Mouse (Mus musculus) T-helper 2 cell (primary cell): ENCODE measurements at regions not wholly inside any gene's neighbourhood (a gene's known extent, or its start where the extent isn't known, plus 50 kb on each side); places are given as distances from the start of the nearest gene placed in this dataset.
"Not testable (repeated sequence)": the region's sequence is repeated elsewhere in the genome, so short reads cannot be mapped to it uniquely, and the experiment has no call there.

Experiments used
- in situ Hi-C: fragments of 300-600 bp; cut with MboI, MseI; formaldehyde crosslinking; loops from one replicate; pipeline ENCODE4 v1.15.1; 2025; ENCODE audit warnings: high pct_unique_total_duplicates

DNA sequence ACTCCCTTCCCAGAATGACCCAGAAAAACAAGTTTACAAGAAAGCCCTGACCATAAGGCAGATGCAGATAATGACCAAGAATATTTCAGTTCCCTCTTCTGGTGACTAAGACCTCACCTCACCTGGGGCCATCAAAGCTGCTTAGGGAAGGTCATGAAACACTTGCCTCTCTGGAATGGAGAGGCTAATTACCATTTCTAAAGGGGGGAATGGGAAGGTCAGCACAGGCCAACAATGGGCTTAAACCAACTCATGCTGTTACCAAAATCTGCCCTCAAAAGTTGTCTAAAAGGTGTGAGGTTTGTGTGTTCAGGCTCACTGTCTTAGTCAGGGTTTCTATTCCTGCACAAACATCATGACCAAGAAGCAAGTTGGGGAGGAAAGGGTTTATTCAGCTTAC lies 123.0 kb downstream of the Sgo2b start:
- in situ Hi-C loops = no loop called here

DNA sequence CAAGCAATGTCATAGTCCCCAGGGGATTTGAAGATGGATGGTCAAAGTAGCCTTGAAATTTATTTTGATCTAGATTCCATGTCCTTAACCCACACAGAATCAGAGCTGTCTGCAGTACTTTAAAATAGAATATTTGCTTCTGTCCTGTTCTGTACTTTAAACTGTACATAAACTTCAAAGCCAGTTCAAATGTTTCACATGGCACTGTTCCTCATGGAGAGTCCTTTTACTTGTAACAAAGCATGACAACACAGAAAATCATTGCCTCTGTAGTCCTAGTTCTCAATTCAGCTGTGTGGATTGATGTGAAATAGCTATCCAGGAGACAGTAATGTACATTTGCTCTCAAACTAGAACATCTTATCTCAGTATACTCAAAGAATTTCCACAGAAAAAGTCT lies 123.9 kb downstream of the Sgo2b start:
- in situ Hi-C loops = no loop called here

DNA sequence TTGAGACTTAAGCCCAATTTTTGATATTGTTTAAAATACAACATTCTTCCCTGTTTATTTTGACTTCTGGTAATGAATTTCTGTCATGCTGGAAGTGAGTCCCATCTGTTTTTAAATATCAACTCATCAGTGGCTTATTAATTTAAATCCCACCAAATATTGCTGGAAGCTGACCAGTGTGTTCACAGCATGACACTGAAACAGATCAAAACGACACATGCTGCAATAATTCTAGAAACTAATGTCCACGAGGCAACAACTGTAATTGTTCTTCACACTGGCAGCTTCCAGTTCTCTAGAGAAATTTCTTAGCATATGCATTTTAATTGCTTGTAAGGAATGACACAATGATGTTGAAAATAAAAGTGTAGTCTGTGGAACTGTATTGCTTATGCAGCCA lies 167.6 kb downstream of the Sgo2b start:
- in situ Hi-C loops = no loop called here

DNA sequence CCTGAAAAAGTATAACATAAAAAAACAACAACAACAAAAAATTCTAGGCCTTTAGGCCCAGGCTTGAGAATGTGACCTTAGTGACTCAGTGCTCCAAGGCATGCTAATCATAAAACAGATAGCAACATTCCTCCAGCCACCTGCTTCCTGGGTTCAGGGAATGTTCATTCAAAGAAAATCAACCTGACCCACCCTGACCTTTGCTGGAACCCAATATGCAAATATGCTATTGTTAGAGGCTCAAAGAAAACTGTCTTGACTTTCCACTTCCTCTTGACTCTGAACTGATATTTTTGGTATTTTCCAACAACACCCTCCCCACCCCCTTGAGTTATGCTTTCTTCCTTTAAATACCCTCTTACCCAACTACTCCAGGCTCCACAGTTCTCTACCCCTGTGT lies 191.2 kb downstream of the Sgo2b start:
- in situ Hi-C loops = loop anchor here (25.0 kb wide), 1 partner anchor 674 kb away; no protein-coding TSS in a partner anchor

DNA sequence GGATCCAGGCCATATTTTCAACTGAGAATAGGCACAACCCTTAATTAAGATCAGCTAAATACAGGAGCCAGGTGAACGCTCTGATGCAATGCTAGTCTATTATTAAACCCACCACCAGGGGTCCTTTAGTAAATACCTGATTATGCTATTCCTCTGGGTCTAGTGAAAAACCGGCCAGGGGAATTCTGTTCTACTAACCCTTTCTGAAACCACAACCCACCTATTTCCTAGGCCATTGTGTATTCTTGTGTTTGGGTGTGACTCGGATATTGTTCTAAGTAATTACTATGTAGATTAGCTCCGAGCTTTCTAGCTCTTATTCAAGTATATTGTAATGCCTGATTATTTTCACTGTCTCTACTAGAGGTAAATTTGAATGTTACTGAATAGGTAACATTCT lies 192.1 kb downstream of the Sgo2b start:
- in situ Hi-C loops = loop anchor here (25.0 kb wide), 1 partner anchor 673 kb away; no protein-coding TSS in a partner anchor

DNA sequence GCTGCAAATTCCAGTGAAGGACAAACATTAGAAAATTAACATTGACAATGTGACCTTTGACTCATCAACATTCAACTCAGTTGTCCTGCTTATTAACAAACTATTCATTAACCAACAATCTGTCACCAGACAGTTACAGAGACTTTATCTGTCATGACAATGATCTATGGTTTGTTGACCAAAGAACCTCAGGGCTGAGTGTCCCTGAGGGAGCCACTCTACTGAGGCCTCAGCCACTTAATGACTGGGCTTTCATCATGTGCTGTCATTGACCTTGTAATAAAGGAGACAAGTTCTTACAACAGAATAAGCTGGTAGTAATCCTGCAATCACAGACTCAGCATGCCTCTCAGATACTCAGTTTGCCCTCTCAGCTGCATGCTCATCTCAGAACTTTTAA lies 196.8 kb downstream of the Sgo2b start:
- in situ Hi-C loops = loop anchor here (25.0 kb wide), 1 partner anchor 668 kb away; no protein-coding TSS in a partner anchor

DNA sequence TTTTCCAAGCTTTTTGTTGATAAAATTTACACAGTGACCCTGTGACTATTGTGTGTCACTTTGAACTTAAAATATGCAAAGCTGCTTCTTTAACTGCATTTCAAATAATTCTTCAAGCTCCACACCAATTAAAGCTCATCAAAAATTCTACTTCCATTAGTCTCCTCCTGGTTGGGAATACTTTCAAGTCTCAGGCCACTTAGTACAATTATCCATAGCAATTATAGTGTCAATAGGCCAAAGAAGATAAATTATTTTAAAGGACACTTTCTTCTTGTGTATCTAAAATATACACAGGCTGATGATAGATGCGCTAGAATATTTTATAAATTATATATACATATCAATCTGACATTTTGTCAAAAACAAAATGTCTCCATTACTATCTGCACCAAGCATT lies 197.2 kb downstream of the Sgo2b start:
- in situ Hi-C loops = loop anchor here (25.0 kb wide), 1 partner anchor 668 kb away; no protein-coding TSS in a partner anchor

DNA sequence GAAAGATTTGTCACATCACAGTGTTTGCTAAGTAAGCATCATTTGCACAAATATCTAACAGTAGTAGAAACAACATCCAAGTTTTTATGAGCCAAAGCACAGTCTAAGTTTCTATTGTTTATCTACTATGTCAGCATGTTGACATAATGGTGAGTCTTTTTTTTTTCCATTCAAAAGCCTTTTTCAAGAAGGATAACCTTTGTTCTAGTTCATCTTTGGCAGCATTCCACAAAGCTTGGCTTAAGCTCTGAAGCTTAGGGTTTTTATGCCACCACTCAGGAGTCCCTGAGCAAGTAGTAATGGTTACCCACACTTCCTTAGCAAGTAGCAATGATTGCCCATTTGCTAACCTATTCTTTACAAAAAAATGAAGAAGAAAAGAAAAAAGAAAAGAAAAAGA lies 198.8 kb downstream of the Sgo2b start:
- in situ Hi-C loops = loop anchor here (25.0 kb wide), 1 partner anchor 666 kb away; no protein-coding TSS in a partner anchor

DNA sequence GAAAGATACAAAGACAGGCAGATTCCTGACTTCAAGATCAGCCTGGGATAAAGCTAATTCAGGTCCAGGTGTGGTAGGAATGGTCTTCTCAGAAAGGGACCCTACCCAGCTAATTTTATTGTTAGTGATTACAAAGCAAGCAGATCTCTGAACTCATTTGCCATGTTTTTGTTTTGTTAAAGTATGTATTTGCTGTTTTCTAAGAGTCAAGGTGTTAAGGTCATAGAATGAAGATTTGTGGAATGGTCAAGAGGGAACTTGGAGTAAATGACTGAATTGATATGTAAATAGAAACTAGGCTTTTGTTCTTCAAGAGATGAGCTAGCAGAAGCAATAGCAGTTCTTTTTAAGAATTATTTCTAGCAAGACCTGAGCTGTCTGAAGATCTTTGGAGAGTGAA lies 217.6 kb downstream of the Sgo2b start:
- in situ Hi-C loops = no loop called here

DNA sequence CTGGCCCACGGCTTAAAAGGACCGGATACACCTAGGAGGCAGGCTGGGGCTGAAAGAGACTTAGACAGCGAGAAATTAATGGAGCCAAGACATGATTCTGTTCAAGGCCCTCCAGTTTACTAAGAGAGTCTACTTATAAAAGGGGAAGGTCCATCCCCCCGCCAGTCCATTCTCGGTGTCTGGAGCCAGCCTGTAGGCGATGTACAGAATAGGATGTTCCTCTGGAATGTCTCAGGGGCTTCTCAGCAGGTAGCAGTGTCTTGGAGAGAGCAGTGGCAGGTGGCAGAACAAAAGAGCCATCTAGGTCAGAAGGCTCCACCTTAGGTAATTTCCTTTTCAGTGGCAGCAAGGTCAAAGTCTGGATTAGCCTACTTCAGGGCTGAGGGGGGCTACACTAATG lies 221.3 kb downstream of the Sgo2b start:
- in situ Hi-C loops = not testable (repeated sequence)
